Mouse (Mus musculus) embryonic facial prominence, embryonic 13.5 days (tissue): ENCODE measurements around the gene Bcl11a. TPM values are rescaled to one million over a fixed set of nuclear protein-coding genes. Genes with fewer than 3 reads are reported as not detected.

Experiments
- ATAC-seq: fragments of 200-750 bp; cut with Nextera tagmentation; 2 replicates; pipeline ENCODE4 v1.8.0; 2017; ENCODE audit warnings: low read depth; ENCODE audit not compliant: insufficient number of reproducible peaks, insufficient read depth, low FRiP score, low TSS enrichment
- H3K27ac ChIP-seq: fragments of 300-500 bp; sonication (generic); 2 replicates; pipeline ENCODE4 v1.5.1; 2015; ENCODE audit warnings: moderate library complexity, mild to moderate bottlenecking, inconsistent platforms
- H3K27me3 ChIP-seq: fragments of 300-500 bp; sonication (generic); 2 replicates; pipeline ENCODE4 v1.6.1; 2015; ENCODE audit warnings: mild to moderate bottlenecking, inconsistent platforms
- H3K36me3 ChIP-seq: fragments of 300-500 bp; sonication (generic); 2 replicates; pipeline ENCODE4 v1.6.1; 2015; ENCODE audit warnings: mild to moderate bottlenecking, inconsistent platforms
- H3K4me1 ChIP-seq: fragments of 300-500 bp; sonication (generic); 2 replicates; pipeline ENCODE4 v1.6.1; 2015; ENCODE audit warnings: inconsistent platforms
- H3K4me2 ChIP-seq: fragments of 300-500 bp; sonication (generic); 2 replicates; pipeline ENCODE4 v1.6.1; 2015; ENCODE audit warnings: moderate library complexity, mild to moderate bottlenecking, inconsistent platforms
- H3K4me3 ChIP-seq: fragments of 300-500 bp; sonication (generic); 2 replicates; pipeline ENCODE4 v1.5.1; 2015; ENCODE audit warnings: mild to moderate bottlenecking, inconsistent platforms
- H3K9ac ChIP-seq: fragments of 300-500 bp; sonication (generic); 2 replicates; pipeline ENCODE4 v1.6.1; 2015; ENCODE audit warnings: mild to moderate bottlenecking, inconsistent platforms
- H3K9me3 ChIP-seq: fragments of 300-500 bp; sonication (generic); 2 replicates; pipeline ENCODE4 v1.6.1; 2016; ENCODE audit warnings: inconsistent platforms
- WGBS: fragments of 180-500 bp; shearing (Covaris S2); methylation state at CpG from one replicate; pipeline ENCODE4 v1.1.7; 2015; ENCODE audit warnings: mixed read lengths; 5-methylcytosine and 5-hydroxymethylcytosine counted together
- polyA plus RNA-seq: library from polyadenylated mRNA; unstranded; fragments of >200 nt; fragmentation: Nextera tagmentation; extraction: Ambion mirVana; gene quantifications from 2 replicates; pipeline ENCODE4 v1.2.1, GENCODE M21; 2015

Gene Bcl11a
- polyA plus RNA-seq, 1 experiment from 2014 or later = 79.1 TPM

DNA sequence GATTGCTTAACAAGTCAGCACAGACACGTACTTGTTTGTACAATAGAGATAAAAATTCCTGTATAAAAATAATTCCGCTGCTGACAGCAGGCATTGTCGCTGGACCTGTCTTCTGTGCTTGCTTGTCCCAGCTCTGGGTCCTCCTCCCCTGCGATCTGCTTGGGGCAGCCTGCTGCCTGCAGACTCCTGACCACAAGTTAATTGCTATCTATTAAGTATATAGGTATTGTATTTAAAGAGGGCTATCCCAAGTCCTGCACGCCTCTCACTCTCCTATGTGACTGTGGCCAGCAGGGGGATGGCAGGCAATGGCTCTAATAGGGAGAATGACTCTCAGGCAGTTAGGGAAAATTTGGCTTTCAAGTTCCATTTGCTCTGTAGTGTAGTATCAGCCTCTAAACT is 16.2 kb downstream of the Bcl11a start:
- Histone ChIP-seq H3K27me3 (no peaks in the 10 kb centered on the region), H3K4me3 (no peak overlapping the region), H3K9ac (no peak overlapping the region), H3K36me3 (peaks cover 14% of the 10 kb centered on the region; the same call in 1 of the 2 replicates), H3K4me1 (peaks cover 80% of the 10 kb centered on the region), H3K27ac (no peak overlapping the region), H3K4me2 (no peak overlapping the region), H3K9me3 (no peaks in the 10 kb centered on the region)
- ATAC-seq = no peak
- 42% methylated on average over 5 of the region's 5 CpGs for WGBS

DNA sequence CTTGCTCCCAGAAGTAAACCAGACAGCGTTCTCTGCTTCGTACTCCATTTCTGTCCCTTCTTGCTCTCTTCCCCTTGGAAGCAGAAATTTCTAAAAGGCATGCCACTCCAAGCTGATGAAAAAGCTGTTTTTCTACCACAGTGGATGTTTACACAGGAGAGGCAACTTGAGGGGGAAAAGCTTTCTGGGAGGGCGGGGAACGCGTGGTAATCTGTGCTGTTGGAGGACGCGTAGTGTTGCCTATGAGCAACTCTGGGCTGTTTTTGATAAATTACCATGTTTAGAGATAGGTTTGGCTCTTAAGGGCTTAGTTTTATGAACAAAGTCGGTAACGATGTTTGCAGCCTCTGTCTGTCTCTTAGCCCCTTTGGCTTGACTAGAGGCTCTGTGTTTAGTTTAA is 17.4 kb downstream of the Bcl11a start:
- Histone ChIP-seq H3K4me3 (peak overlapping the region; percentile 12; the same call in 1 of the 2 replicates), H3K4me2 (peak overlapping the region; percentile 40), H3K4me1 (peaks cover 76% of the 10 kb centered on the region), H3K9ac (peak overlapping the region; percentile 44; the same call in 1 of the 2 replicates), H3K27me3 (no peaks in the 10 kb centered on the region), H3K9me3 (no peaks in the 10 kb centered on the region), H3K27ac (peak overlapping the region; percentile 77), H3K36me3 (0 out of 2 replicates have a peak, but pooled peaks cover 4% of the 10 kb centered on the region)
- 30% methylated on average over 9 of the region's 9 CpGs for WGBS
- no peak for ATAC-seq

DNA sequence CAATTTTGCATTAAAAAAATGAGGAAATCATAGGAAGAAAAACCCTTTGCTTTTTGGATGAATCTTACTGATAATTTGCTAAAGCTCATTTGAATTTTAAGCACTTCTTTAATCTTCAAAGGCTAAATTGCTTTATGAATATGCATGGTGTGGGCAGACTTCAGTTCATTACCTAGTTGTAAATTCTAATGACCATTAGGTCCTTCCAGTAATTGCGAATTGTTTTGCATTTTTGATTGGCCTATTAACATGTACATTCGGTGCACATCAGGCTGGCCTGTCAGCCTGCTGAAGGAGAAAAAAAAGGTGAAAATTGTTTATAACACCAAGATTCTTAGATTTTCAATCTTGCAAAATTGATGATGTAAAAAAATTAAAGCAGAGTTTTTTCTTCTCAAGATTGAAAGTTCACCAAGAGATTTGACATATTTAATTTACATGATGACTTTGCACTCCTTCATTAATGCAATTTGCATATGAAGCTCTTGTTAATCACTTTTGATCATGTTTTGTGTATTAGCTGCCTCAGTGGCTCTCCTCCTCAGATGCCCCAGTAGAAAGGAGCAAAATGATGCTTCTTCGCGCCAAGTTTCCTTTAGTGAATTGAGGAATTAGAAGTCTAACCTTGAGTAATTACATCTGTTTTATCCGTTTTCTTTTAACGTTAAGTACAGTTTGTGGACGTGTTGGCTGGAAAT is 17.9 kb downstream of the Bcl11a start:
- Histone ChIP-seq H3K27ac (peak overlapping the region; percentile 77; the same call in 1 of the 2 replicates), H3K36me3 (0 out of 2 replicates have a peak, but pooled peaks cover 4% of the 10 kb centered on the region), H3K4me2 (peak overlapping the region; percentile 40; the same call in 1 of the 2 replicates), H3K4me3 (no peak overlapping the region), H3K4me1 (peaks cover 78% of the 10 kb centered on the region), H3K27me3 (no peaks in the 10 kb centered on the region), H3K9ac (peak overlapping the region; percentile 44; the same call in 1 of the 2 replicates), H3K9me3 (no peaks in the 10 kb centered on the region)
- 68% methylated on average over 7 of the region's 7 CpGs for WGBS
- ATAC-seq = no peak

DNA sequence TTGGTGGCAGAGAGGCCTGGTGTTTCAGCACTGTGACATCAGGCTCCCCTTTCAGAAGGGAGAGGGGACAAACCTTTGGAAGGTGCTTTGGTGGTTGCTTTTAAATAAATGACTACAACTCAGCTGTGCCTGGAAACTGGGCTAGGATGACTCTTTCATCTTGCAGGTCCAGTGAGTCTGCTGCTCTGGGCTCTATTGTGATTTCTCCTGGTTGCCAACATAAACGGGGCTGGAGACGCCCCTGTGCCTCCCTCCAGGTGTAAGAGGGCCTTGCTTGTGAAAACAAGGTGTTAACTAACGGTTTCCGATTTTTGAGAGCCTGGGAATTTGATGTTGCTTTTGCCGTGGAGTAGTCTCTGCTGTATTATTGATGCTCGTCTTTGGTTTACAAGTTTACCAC is 18.6 kb downstream of the Bcl11a start:
- Histone ChIP-seq H3K9ac (peak overlapping the region; percentile 28; the same call in 1 of the 2 replicates), H3K4me2 (peak overlapping the region; percentile 2; the same call in 1 of the 2 replicates), H3K4me3 (no peak overlapping the region), H3K36me3 (0 out of 2 replicates have a peak, but pooled peaks cover 4% of the 10 kb centered on the region), H3K27ac (peak overlapping the region; percentile 52; the same call in 1 of the 2 replicates), H3K27me3 (no peaks in the 10 kb centered on the region), H3K9me3 (no peaks in the 10 kb centered on the region), H3K4me1 (peaks cover 80% of the 10 kb centered on the region)
- WGBS = 37% methylated on average over 6 of the region's 6 CpGs
- no peak for ATAC-seq

DNA sequence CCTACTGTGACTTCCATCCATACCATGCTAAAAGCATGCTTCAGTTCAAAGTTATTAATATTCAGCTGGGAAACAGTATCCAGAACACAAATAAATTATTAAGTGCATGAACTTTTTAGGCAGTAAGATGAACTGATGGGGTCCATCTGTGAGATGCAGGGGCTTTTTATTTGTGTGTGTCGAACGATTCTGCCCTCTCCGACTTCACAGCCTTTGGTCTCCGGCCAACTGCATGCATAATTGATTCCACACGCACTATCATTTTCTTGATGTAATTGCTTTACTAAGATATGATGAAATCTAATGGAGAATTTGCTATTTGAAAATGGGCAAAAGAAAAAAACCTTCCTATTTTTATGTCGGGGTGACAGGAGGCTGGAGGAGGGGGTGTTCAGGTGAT is 19.2 kb downstream of the Bcl11a start:
- H3K9ac ChIP-seq = no peak overlapping the region
- ATAC-seq = no peak
- H3K36me3 ChIP-seq = peaks cover 5% of the 10 kb centered on the region; the same call in 1 of the 2 replicates
- H3K9me3 ChIP-seq = no peaks in the 10 kb centered on the region
- peak overlapping the region; percentile 48; the same call in 1 of the 2 replicates for H3K27ac ChIP-seq
- H3K4me3 ChIP-seq = no peak overlapping the region
- peaks cover 81% of the 10 kb centered on the region for H3K4me1 ChIP-seq
- H3K27me3 ChIP-seq = no peaks in the 10 kb centered on the region
- WGBS = 18% methylated on average over 6 of the region's 6 CpGs
- peak overlapping the region; percentile 2; the same call in 1 of the 2 replicates for H3K4me2 ChIP-seq

DNA sequence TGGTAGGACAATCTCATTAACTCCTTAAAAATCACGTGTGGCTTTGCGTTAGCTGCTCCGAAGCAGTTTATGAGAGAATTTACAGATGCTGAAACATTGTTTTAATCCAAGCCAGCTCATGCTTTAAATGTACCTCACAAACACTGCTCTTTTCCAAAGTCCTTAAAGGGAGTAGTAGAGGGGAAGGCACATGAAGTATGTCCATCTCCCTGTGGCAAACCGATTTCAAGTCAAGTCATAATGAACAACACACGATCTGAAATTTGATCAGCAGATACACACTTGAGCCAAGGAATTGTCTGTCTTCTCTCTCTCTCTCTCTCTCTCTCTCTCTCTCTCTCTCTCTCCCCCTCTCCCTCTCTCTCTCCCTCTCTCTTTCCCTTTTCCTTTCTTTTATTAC is 20.2 kb downstream of the Bcl11a start:
- WGBS = 32% methylated on average over 5 of the region's 5 CpGs
- Histone ChIP-seq H3K27ac (0 out of 2 replicates have a peak overlapping the region, but pooled peaks have one; percentile 8), H3K27me3 (no peaks in the 10 kb centered on the region), H3K9ac (no peak overlapping the region), H3K9me3 (no peaks in the 10 kb centered on the region), H3K4me3 (no peak overlapping the region), H3K4me1 (peaks cover 84% of the 10 kb centered on the region), H3K36me3 (peaks cover 4% of the 10 kb centered on the region; the same call in 1 of the 2 replicates), H3K4me2 (no peak overlapping the region)
- ATAC-seq = no peak

DNA sequence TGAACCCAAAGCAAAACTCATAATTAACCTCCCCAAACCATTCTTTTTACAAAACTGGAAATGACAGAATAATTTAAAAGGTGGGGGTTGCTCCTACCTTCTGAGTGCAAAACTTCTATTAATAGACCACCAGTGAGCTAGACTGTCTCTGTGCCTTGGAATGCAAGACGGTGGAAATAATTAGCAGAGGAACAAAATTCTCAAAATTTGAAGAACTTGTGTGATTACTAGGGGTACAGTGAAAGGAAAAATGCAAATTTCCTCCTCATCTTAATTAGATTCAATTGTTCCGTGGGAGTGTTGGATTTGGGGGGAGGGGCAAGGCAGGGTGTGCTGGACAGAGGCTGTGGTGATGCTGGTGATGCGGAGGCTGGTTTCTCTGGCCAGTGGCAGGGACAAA is 20.8 kb downstream of the Bcl11a start:
- H3K36me3 ChIP-seq = peaks cover 4% of the 10 kb centered on the region; the same call in 1 of the 2 replicates
- H3K27ac ChIP-seq = peak overlapping the region; percentile 73; the same call in 1 of the 2 replicates
- ATAC-seq = no peak
- 35% methylated on average over 3 of the region's 3 CpGs for WGBS
- H3K4me3 ChIP-seq = no peak overlapping the region
- no peak overlapping the region for H3K4me2 ChIP-seq
- peaks cover 88% of the 10 kb centered on the region for H3K4me1 ChIP-seq
- H3K27me3 ChIP-seq = no peaks in the 10 kb centered on the region
- no peaks in the 10 kb centered on the region for H3K9me3 ChIP-seq
- H3K9ac ChIP-seq = no peak overlapping the region

DNA sequence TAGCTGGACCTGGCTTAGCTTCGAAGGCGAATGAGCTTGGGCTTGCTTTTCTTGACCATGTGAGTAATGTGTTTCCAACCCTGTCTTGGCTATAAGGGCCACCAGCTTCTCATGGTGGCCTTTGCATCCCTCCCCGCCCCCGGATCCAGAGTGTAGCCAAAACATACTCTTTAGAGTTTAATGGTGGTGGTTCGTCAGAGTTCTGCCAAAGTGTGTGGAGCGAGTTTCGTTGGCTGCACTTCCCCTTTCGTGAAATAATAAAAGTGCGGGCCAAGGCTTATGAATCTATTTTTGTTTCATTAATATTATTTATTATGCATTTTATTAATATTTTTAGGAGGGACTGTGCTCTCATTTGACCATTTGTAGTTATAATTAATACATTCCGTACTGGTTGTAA is 21.4 kb downstream of the Bcl11a start:
- ATAC-seq = no peak
- peak overlapping the region; percentile 73; the same call in 1 of the 2 replicates for H3K27ac ChIP-seq
- 83% methylated on average over 10 of the region's 10 CpGs for WGBS

DNA sequence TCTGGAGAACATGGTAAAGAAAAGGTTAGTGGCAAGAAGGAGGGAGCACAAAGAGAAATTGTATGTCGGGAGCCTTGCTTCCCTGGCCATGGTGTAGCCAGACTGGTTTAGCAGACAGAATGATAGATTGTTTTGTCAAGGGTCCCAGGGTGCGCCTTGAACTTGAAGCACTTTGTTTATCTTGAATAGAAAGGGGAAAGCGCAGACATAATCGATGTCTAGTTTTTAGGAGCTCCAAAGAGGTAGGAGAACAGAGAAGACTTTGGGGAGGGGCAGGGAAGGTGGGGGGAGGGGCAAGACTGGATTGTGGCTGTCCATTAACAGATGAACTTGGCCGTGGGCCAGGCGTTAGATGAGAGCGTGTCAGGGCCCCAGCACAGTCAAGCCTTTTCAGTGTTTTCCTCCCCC is 22.0 kb downstream of the Bcl11a start:
- peak overlapping the region; percentile 72 for H3K27ac ChIP-seq
- no peak overlapping the region for H3K4me3 ChIP-seq
- peak overlapping the region; percentile 31 for H3K4me2 ChIP-seq
- H3K9ac ChIP-seq = no peak overlapping the region
- ATAC-seq = no peak
- WGBS = 39% methylated on average over 7 of the region's 7 CpGs
- no peaks in the 10 kb centered on the region for H3K27me3 ChIP-seq
- H3K4me1 ChIP-seq = peaks cover 78% of the 10 kb centered on the region
- no peaks in the 10 kb centered on the region for H3K9me3 ChIP-seq
- H3K36me3 ChIP-seq = peaks cover 4% of the 10 kb centered on the region; the same call in 1 of the 2 replicates

More for the DNA sequence above, 21.4 kb downstream of the Bcl11a start:
- no peaks in the 10 kb centered on the region for H3K27me3 ChIP-seq
- no peaks in the 10 kb centered on the region for H3K9me3 ChIP-seq
- H3K9ac ChIP-seq = no peak overlapping the region
- peaks cover 84% of the 10 kb centered on the region for H3K4me1 ChIP-seq
- H3K4me2 ChIP-seq = no peak overlapping the region
- peaks cover 4% of the 10 kb centered on the region; the same call in 1 of the 2 replicates for H3K36me3 ChIP-seq
- H3K4me3 ChIP-seq = no peak overlapping the region

DNA sequence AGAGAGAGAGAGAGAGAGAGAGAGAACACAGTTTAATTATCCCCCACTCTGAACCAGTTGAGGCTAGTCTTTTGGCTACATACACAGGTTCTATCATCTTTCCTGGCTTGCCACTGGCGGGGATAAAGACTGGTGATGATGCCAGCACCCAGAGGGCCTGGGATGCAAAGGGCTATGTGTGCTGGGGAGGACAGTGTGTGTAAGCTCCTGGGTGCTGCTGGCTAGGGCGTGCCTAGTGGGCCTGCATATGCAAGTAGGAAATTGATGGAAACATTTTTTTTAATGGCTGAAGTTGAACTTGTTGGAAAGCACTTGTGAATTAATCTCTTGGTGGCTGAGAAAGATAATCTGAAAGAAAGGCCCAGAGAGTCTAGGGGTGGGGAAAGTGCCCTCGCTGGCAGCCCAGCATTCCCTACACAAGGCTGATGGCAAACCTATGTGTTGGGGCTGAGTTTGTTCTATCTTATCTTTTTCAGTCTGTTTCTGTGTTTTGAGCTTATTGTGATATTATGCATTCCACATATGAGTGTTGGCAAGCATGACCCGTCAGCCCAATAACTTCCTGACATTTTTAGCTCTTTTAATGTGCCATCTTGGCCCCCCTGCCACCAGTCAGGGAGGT is 22.7 kb downstream of the Bcl11a start:
- Histone ChIP-seq H3K4me1 (peaks cover 71% of the 10 kb centered on the region), H3K9me3 (no peaks in the 10 kb centered on the region), H3K27ac (peak overlapping the region; percentile 57), H3K9ac (no peak overlapping the region), H3K36me3 (peaks cover 4% of the 10 kb centered on the region; the same call in 1 of the 2 replicates), H3K4me2 (no peak overlapping the region), H3K4me3 (no peak overlapping the region), H3K27me3 (no peaks in the 10 kb centered on the region)
- WGBS = 57% methylated on average over 4 of the region's 4 CpGs
- ATAC-seq = peak; percentile 59; the same call in 1 of the 2 replicates

DNA sequence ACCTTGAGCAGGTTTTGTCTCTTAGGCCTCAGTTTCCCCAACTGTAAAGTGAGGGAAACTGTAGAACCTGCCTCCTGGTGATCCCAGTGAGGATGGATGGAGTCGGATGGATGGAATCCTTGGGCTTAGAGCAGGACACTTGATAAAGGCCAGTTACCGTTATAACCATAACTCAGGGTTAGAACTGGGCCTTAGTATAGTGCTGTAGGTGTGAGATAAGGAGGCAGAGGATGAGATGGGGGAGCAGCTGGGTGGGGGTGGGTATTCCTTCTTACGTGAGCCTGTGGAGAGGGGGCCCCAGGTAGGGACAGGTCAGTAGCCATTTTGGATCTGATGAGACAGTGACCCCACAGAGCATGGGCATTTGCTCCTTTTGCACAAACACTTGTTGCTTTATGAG is 23.8 kb downstream of the Bcl11a start:
- ATAC-seq = no peak
- Histone ChIP-seq H3K36me3 (peaks cover 4% of the 10 kb centered on the region; the same call in 1 of the 2 replicates), H3K9ac (no peak overlapping the region), H3K4me2 (no peak overlapping the region), H3K9me3 (no peaks in the 10 kb centered on the region), H3K4me3 (no peak overlapping the region), H3K27me3 (no peaks in the 10 kb centered on the region), H3K4me1 (peaks cover 69% of the 10 kb centered on the region), H3K27ac (0 out of 2 replicates have a peak overlapping the region, but pooled peaks have one; percentile 29)
- 76% methylated on average over 3 of the region's 3 CpGs for WGBS
